Mouse (Mus musculus) thymus, adult 2 months (tissue): Measurements from ENCODE around the gene Prpsap1.

Source experiments
- CTCF ChIP-seq: fragments of 200-500 bp; IDR thresholded peaks from 2 replicates; pipeline ENCODE4 v1.5.1; 2012; ENCODE audit warnings: mild to moderate bottlenecking, control low read depth, low read length, moderate library complexity, borderline replicate concordance; ENCODE audit not compliant: control insufficient read depth, poor library complexity, insufficient read depth; ENCODE audit errors: extremely low read depth
- POLR2A ChIP-seq: fragments of 200-500 bp; IDR thresholded peaks from 2 replicates; pipeline ENCODE4 v1.6.1; 2012; ENCODE audit warnings: mild to moderate bottlenecking, low read length, control low read depth, moderate library complexity; ENCODE audit not compliant: control insufficient read depth, poor library complexity, insufficient read depth; ENCODE audit errors: extremely low read depth

DNA sequence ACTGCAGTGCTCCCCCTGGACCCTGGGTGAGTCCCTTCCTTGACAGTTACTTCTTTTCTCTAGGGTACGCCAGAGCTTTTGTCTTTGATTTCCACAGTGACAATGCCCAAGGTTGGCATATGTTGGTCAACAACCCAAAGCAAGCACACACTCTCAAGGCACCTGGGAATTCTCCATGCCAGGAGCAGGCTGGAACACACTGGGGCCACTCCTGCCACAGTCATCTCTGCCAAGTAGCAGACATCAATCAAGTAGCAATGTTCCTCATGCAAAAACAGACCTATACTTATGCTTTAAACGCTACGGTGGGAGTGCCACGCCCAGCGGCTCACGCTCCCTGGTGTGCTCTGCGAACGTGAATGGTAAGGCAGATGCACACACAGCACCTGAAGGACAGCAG, 13.0 kb downstream of the Prpsap1 start:
- TF ChIP-seq POLR2A (no peak), CTCF (no peak)
